In the genomic region with DNA sequence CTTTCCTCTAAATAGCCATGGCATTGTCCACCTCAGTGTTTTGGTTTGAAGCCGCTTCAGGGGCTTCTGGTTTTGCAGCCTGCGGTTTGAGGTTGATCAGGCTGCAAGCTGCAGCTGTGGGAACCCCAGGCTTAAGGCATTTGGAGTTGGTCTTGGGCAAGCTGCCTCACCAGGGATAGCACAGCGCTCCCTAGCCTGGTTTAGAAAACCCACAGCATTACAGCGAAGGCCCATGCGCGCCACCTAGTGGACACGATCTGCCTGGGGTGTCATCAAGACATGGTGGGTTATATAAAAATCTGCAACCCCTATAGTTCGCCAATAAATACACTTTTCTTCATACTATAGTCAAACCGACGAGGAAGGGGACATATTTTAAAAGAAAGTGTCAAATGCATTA, we compare ENCODE assay signal across 9 mouse cellular contexts.
A peak's percentile ranks its signal among the peaks of the same experiment; 100 is the strongest.
DNase-seq lines count a peak whose midpoint lies in the region; ATAC-seq and TF ChIP-seq lines count a peak whose summit lies in the region.
"Had no signal": no experiment of that assay in that cellular context is flagged by ENCODE, and none has a peak within 500 bp of the region (broad histone marks: within the 10 kb centered on the region; RNA-seq: fewer than 3 reads in every experiment).

No protein-coding gene starts in this region.

- ATAC-seq in G1E (ENCODE audit: extremely low read depth, insufficient number of reproducible peaks, low FRiP score, poor library complexity, severe bottlenecking): peak; percentile 57; the same call in 1 of the 2 replicates
- ATAC-seq in forebrain, postnatal 0 days: peak; percentile 64
- ATAC-seq in neural tube, embryonic 15.5 days (ENCODE audit: low FRiP score): no peak

- peaks cover 31% of the 10 kb centered on the region for H3K27me3 ChIP-seq in G1E (ENCODE audit: insufficient read depth, low read length)
- H3K27me3 ChIP-seq in forebrain, postnatal 0 days (ENCODE audit: insufficient read depth, low read length): no peaks in the 10 kb centered on the region; the same call in 1 of the 2 replicates
- H3K27me3 ChIP-seq in neural tube, embryonic 15.5 days (replicated peaks): no peaks in the 10 kb centered on the region; the same call in 1 of the 2 replicates

- WGBS in forebrain, postnatal 0 days: 7% methylated on average over 10 of the region's 10 CpGs
- WGBS in lung, adult 2 months: 7% methylated on average over 10 of the region's 10 CpGs
- WGBS in neural tube, embryonic 15.5 days: 4% methylated on average over 10 of the region's 10 CpGs

- no peak overlapping the region for H3K9ac ChIP-seq in forebrain, postnatal 0 days
- no peak overlapping the region for H3K9ac ChIP-seq in neural tube, embryonic 15.5 days (replicated peaks)

- H3K9me3 ChIP-seq in G1E (replicated peaks): no peaks in the 10 kb centered on the region
- H3K9me3 ChIP-seq in forebrain, postnatal 0 days (ENCODE audit: low read length): no peaks in the 10 kb centered on the region
- no peaks in the 10 kb centered on the region for H3K9me3 ChIP-seq in neural tube, embryonic 15.5 days (replicated peaks)

- no peak overlapping the region for H3K4me3 ChIP-seq in G1E (ENCODE audit: low read depth, low read length)
- peak overlapping the region; percentile 18; the same call in 1 of the 2 replicates for H3K4me3 ChIP-seq in forebrain, postnatal 0 days (ENCODE audit: low read depth, low read length)
- no peak overlapping the region for H3K4me3 ChIP-seq in layer of hippocampus, adult 2 months
- no peak overlapping the region for H3K4me3 ChIP-seq in lung, adult 2 months (replicated peaks; ENCODE audit: extremely low read depth, low read depth, low read length)
- no peak overlapping the region for H3K4me3 ChIP-seq in neural tube, embryonic 15.5 days (replicated peaks)

- H3K4me1 ChIP-seq in G1E (ENCODE audit: insufficient read depth, low read depth, low read length): no peaks in the 10 kb centered on the region; the same call in 1 of the 2 replicates
- H3K4me1 ChIP-seq in forebrain, postnatal 0 days (ENCODE audit: insufficient read depth): 0 out of 2 replicates have a peak, but pooled peaks cover 4% of the 10 kb centered on the region
- no peaks in the 10 kb centered on the region for H3K4me1 ChIP-seq in lung, adult 2 months (ENCODE audit: control insufficient read depth, insufficient read depth, low read length)
- peaks cover 12% of the 10 kb centered on the region for H3K4me1 ChIP-seq in neural tube, embryonic 15.5 days

- TF ChIP-seq CTCF in G1E (IDR thresholded peaks at IDR 0.05; ENCODE audit: low read depth, low read length): peak; percentile 76
- TF ChIP-seq CTCF in forebrain, postnatal 0 days (IDR thresholded peaks at IDR 0.05; ENCODE audit: low read depth): peak; percentile 95
- TF ChIP-seq CTCF in layer of hippocampus, adult 2 months (conservative IDR thresholded peaks at IDR 0.05): peak; percentile 92
- TF ChIP-seq CTCF in lung, adult 2 months (IDR thresholded peaks at IDR 0.05; ENCODE audit: insufficient read depth, low read length): peak; percentile 95

- DNase-seq in G1E (ENCODE audit: low spot score): peak; percentile 28
- peak; percentile 74 to 78 for DNase-seq in cerebellum, adult 18-20 months
- peak; percentile 87 for DNase-seq in forebrain, postnatal 0 days
- peak; percentile 87 to 92 for DNase-seq in heart, postnatal 36 days
- peak; percentile 77 to 86 for DNase-seq in layer of hippocampus, adult 2 months (ENCODE audit: low spot score in 2 of 2)
- peak; percentile 86 for DNase-seq in lung, adult 2 months
- peak; percentile 96 for DNase-seq in testis, postnatal 10 days (ENCODE audit: low spot score)

- intact Hi-C loops in heart, postnatal 36 days (cut with DNase I): loop anchor here (5.0 to 10.0 kb wide), 2 partner anchors 765 to 873 kb away; a partner anchor contains a TSS

- no peak overlapping the region for H3K27ac ChIP-seq in forebrain, postnatal 0 days (ENCODE audit: low read depth, low read length)
- H3K27ac ChIP-seq in layer of hippocampus, adult 2 months: 0 out of 2 replicates have a peak overlapping the region, but pooled peaks have one; percentile 15
- peak overlapping the region; percentile 60; the same call in 1 of the 2 replicates for H3K27ac ChIP-seq in neural tube, embryonic 15.5 days (replicated peaks)
- H3K27ac ChIP-seq: macrophage had no signal

- no peaks in the 10 kb centered on the region for H3K36me3 ChIP-seq in G1E (replicated peaks)
- H3K36me3 ChIP-seq in forebrain, postnatal 0 days (ENCODE audit: insufficient read depth): no peaks in the 10 kb centered on the region
- no peaks in the 10 kb centered on the region for H3K36me3 ChIP-seq in neural tube, embryonic 15.5 days

- TF ChIP-seq POLR2A in lung, adult 2 months (IDR thresholded peaks at IDR 0.05; ENCODE audit: borderline replicate concordance, extremely low read depth, low read depth, low read length): no peak

- peak overlapping the region; percentile 38; the same call in 1 of the 2 replicates for H3K4me2 ChIP-seq in forebrain, postnatal 0 days (ENCODE audit: low read depth)
- peak overlapping the region; percentile 52 for H3K4me2 ChIP-seq in neural tube, embryonic 15.5 days

Comparison
In these comparisons a context has a peak if more than half of its experiments do, and no peak if none do; other contexts are left out.
1. DNase-seq: peak in every context shown above with its lines; median percentile 96 in testis, postnatal 10 days; 90 in heart, postnatal 36 days; 87 in forebrain, postnatal 0 days; 86 in lung, adult 2 months; 82 in layer of hippocampus, adult 2 months; 76 in cerebellum, adult 18-20 months; 28 in G1E.